In genomic region chr8:114911031-114911580, GRCm38 (mm10) we compare ENCODE assay signal across 22 mouse cellular contexts.
A peak's percentile ranks its signal among the peaks of the same experiment; 100 is the strongest.
DNase-seq lines count a peak whose midpoint lies in the region; ATAC-seq and TF ChIP-seq lines count a peak whose summit lies in the region.
"Had no signal": no experiment of that assay in that cellular context is flagged by ENCODE, and none has a peak within 500 bp of the region (broad histone marks: within the 10 kb centered on the region; RNA-seq: fewer than 3 reads in every experiment).

No protein-coding gene starts in this region.

- peaks cover 4% of the 10 kb centered on the region for H3K27me3 ChIP-seq in forebrain, embryonic 13.5 days
- peaks cover 47% of the 10 kb centered on the region for H3K27me3 ChIP-seq in forebrain, embryonic 10.5 days (ENCODE audit: poor library complexity, severe bottlenecking)
- no peaks in the 10 kb centered on the region for H3K27me3 ChIP-seq in forebrain, embryonic 14.5 days (replicated peaks; ENCODE audit: control insufficient read depth, insufficient read depth, low read length)
- no peaks in the 10 kb centered on the region for H3K27me3 ChIP-seq in hindbrain, embryonic 14.5 days (ENCODE audit: control insufficient read depth, insufficient read depth, low read length)
- 0 out of 2 replicates have a peak, but pooled peaks cover 7% of the 10 kb centered on the region for H3K27me3 ChIP-seq in midbrain, postnatal 0 days (ENCODE audit: insufficient read depth, low read length)
- H3K27me3 ChIP-seq: embryonic facial prominence, embryonic 15.5 days; kidney, embryonic 15.5 days; liver, embryonic 12.5 days had no signal

- no peak overlapping the region for H3K27ac ChIP-seq in forebrain, embryonic 13.5 days
- no peak overlapping the region for H3K27ac ChIP-seq in forebrain, embryonic 10.5 days
- no peak overlapping the region for H3K27ac ChIP-seq in forebrain, embryonic 14.5 days (ENCODE audit: low read depth, low read length)
- no peak overlapping the region for H3K27ac ChIP-seq in hindbrain, embryonic 14.5 days
- no peak overlapping the region for H3K27ac ChIP-seq in midbrain, postnatal 0 days (ENCODE audit: low read depth, low read length)
- H3K27ac ChIP-seq: embryonic facial prominence, embryonic 15.5 days; heart, embryonic 10.5 days; kidney, embryonic 15.5 days; limb, embryonic 12.5 days; liver, embryonic 12.5 days had no signal

- TF ChIP-seq CTCF in midbrain, postnatal 0 days (IDR thresholded peaks at IDR 0.05): no peak

- H3K4me3 ChIP-seq in forebrain, embryonic 13.5 days: no peak overlapping the region
- no peak overlapping the region for H3K4me3 ChIP-seq in forebrain, embryonic 10.5 days
- no peak overlapping the region for H3K4me3 ChIP-seq in forebrain, embryonic 14.5 days (ENCODE audit: low read depth, low read length)
- no peak overlapping the region for H3K4me3 ChIP-seq in hindbrain, embryonic 14.5 days (replicated peaks; ENCODE audit: low read length)
- no peak overlapping the region for H3K4me3 ChIP-seq in midbrain, postnatal 0 days (ENCODE audit: low read depth, low read length)
- H3K4me3 ChIP-seq: embryonic facial prominence, embryonic 15.5 days; heart, embryonic 10.5 days; kidney, embryonic 15.5 days; limb, embryonic 12.5 days; liver, embryonic 12.5 days had no signal

- H3K9ac ChIP-seq in forebrain, embryonic 13.5 days: no peak overlapping the region
- H3K9ac ChIP-seq in forebrain, embryonic 14.5 days (ENCODE audit: low read length): no peak overlapping the region
- peak overlapping the region; percentile 25; the same call in 1 of the 2 replicates for H3K9ac ChIP-seq in hindbrain, embryonic 14.5 days
- H3K9ac ChIP-seq in midbrain, postnatal 0 days (replicated peaks; ENCODE audit: low read length, poor library complexity, severe bottlenecking): no peak overlapping the region
- H3K9ac ChIP-seq: embryonic facial prominence, embryonic 15.5 days; kidney, embryonic 15.5 days; limb, embryonic 12.5 days; liver, embryonic 12.5 days; lung, embryonic 14.5 days had no signal

- peak overlapping the region; percentile 45 for H3K4me2 ChIP-seq in forebrain, embryonic 13.5 days
- peak overlapping the region; percentile 30 for H3K4me2 ChIP-seq in forebrain, embryonic 14.5 days (ENCODE audit: low read length)
- H3K4me2 ChIP-seq in hindbrain, embryonic 14.5 days (replicated peaks): peak overlapping the region; percentile 44
- H3K4me2 ChIP-seq in midbrain, postnatal 0 days (ENCODE audit: low read depth, low read length, poor library complexity, severe bottlenecking): peak overlapping the region; percentile 43
- H3K4me2 ChIP-seq: embryonic facial prominence, embryonic 15.5 days; kidney, embryonic 15.5 days; limb, embryonic 12.5 days; liver, embryonic 12.5 days; lung, embryonic 14.5 days had no signal

- ATAC-seq in forebrain, embryonic 13.5 days: no peak
- ATAC-seq in forebrain, embryonic 14.5 days: 0 out of 2 replicates have a peak, but pooled peaks have one; percentile 12
- ATAC-seq in hindbrain, embryonic 14.5 days (ENCODE audit: low FRiP score): no peak
- ATAC-seq in midbrain, postnatal 0 days (ENCODE audit: low FRiP score): no peak
- ATAC-seq: activated CD4-positive, CD25-positive, alpha-beta regulatory T cell, adult 4 months; inflammation-experienced regulatory T-cells, adult 6 months; liver, embryonic 12.5 days had no signal

- H3K4me1 ChIP-seq in forebrain, embryonic 13.5 days: peaks cover 27% of the 10 kb centered on the region
- peaks cover 47% of the 10 kb centered on the region for H3K4me1 ChIP-seq in forebrain, embryonic 10.5 days
- H3K4me1 ChIP-seq in forebrain, embryonic 14.5 days (ENCODE audit: control insufficient read depth, insufficient read depth, low read length): peaks cover 10% of the 10 kb centered on the region
- peaks cover 20% of the 10 kb centered on the region for H3K4me1 ChIP-seq in hindbrain, embryonic 14.5 days (replicated peaks; ENCODE audit: control insufficient read depth, insufficient read depth, low read length)
- no peaks in the 10 kb centered on the region for H3K4me1 ChIP-seq in midbrain, postnatal 0 days (ENCODE audit: insufficient read depth, low read length)
- H3K4me1 ChIP-seq: embryonic facial prominence, embryonic 15.5 days; heart, embryonic 10.5 days; liver, embryonic 12.5 days had no signal

- WGBS in forebrain, embryonic 13.5 days: 35% methylated on average over 17 of the region's 17 CpGs
- WGBS in forebrain, embryonic 10.5 days: 89% methylated on average over 17 of the region's 17 CpGs
- WGBS in forebrain, embryonic 14.5 days: 31% methylated on average over 17 of the region's 17 CpGs
- 17% methylated on average over 17 of the region's 17 CpGs for WGBS in hindbrain, embryonic 14.5 days
- 25% methylated on average over 17 of the region's 17 CpGs for WGBS in midbrain, postnatal 0 days

- H3K9me3 ChIP-seq in forebrain, embryonic 13.5 days (replicated peaks): no peaks in the 10 kb centered on the region
- no peaks in the 10 kb centered on the region for H3K9me3 ChIP-seq in forebrain, embryonic 10.5 days
- no peaks in the 10 kb centered on the region for H3K9me3 ChIP-seq in forebrain, embryonic 14.5 days (replicated peaks; ENCODE audit: control insufficient read depth, low read length)
- no peaks in the 10 kb centered on the region for H3K9me3 ChIP-seq in hindbrain, embryonic 14.5 days (ENCODE audit: control insufficient read depth, low read length)
- H3K9me3 ChIP-seq in midbrain, postnatal 0 days (ENCODE audit: low read length): no peaks in the 10 kb centered on the region
- H3K9me3 ChIP-seq: embryonic facial prominence, embryonic 15.5 days; heart, embryonic 10.5 days; kidney, embryonic 15.5 days; limb, embryonic 12.5 days; liver, embryonic 12.5 days had no signal

- DNase-seq in forebrain, embryonic 10.5 days (ENCODE audit: extremely low spot score, low spot score): no peak
- DNase-seq in forebrain, embryonic 14.5 days (ENCODE audit: low spot score): peak; percentile 38
- DNase-seq in hindbrain, embryonic 14.5 days (ENCODE audit: low spot score): no peak
- no peak for DNase-seq in midbrain, postnatal 0 days (ENCODE audit: low spot score)
- DNase-seq in kidney, postnatal 36 days: no peak
- no peak for DNase-seq in heart, postnatal 4 days
- DNase-seq in retina, embryonic 14.5 days (ENCODE audit: low spot score): no peak
- DNase-seq: adrenal gland, postnatal 10 days; cerebellum, postnatal 25 days; lung, embryonic 14.5 days; lung, postnatal 4 days; right cerebral cortex, postnatal 25 days; thymus, adult 18-20 months had no signal

- no peaks in the 10 kb centered on the region for H3K36me3 ChIP-seq in forebrain, embryonic 13.5 days (ENCODE audit: poor library complexity, severe bottlenecking)
- no peaks in the 10 kb centered on the region for H3K36me3 ChIP-seq in forebrain, embryonic 10.5 days (replicated peaks)
- H3K36me3 ChIP-seq in forebrain, embryonic 14.5 days (ENCODE audit: control insufficient read depth, insufficient read depth, low read length): no peaks in the 10 kb centered on the region
- H3K36me3 ChIP-seq in hindbrain, embryonic 14.5 days (replicated peaks; ENCODE audit: control insufficient read depth, insufficient read depth): no peaks in the 10 kb centered on the region
- no peaks in the 10 kb centered on the region for H3K36me3 ChIP-seq in midbrain, postnatal 0 days (ENCODE audit: insufficient read depth, low read length)
- H3K36me3 ChIP-seq: embryonic facial prominence, embryonic 15.5 days; G1E; heart, embryonic 10.5 days; kidney, embryonic 15.5 days; limb, embryonic 12.5 days; liver, embryonic 12.5 days had no signal
